Mouse (Mus musculus) gastrocnemius, adult 18-20 months (tissue): ENCODE measurements at regions not wholly inside any gene's neighbourhood (a gene's known extent, or its start where the extent isn't known, plus 50 kb on each side); places are given as distances from the start of the nearest gene placed in this dataset.

Experiments used
- DNase-seq: peaks from one replicate; pipeline ENCODE4 v3.0.0; 2021; ENCODE audit warnings: low spot score

GRCm38 (mm10) chr1:23602710-23603291 lies 158.8 kb upstream of the B3gat2 start:
- DNase-seq = no peak

- DNase-seq = no peak
Observed at GRCm38 (mm10) chr1:23629366-23629765, 132.2 kb upstream of the B3gat2 start.

- DNase-seq = no peak
Observed at GRCm38 (mm10) chr1:23645093-23645492, 116.5 kb upstream of the B3gat2 start.

- no peak for DNase-seq
Observed at GRCm38 (mm10) chr1:23648875-23649506, 112.6 kb upstream of the B3gat2 start.

GRCm38 (mm10) chr1:23649886-23650285 lies 111.7 kb upstream of the B3gat2 start:
- DNase-seq = no peak

- no peak for DNase-seq
Observed at GRCm38 (mm10) chr1:23653628-23654027, 107.9 kb upstream of the B3gat2 start.

- no peak for DNase-seq
Observed at GRCm38 (mm10) chr1:23655768-23656167, 105.8 kb upstream of the B3gat2 start.

GRCm38 (mm10) chr1:23656302-23656701 lies 105.3 kb upstream of the B3gat2 start:
- DNase-seq = no peak

- DNase-seq = no peak
Observed at GRCm38 (mm10) chr1:23656718-23657117, 104.8 kb upstream of the B3gat2 start.

GRCm38 (mm10) chr1:23670514-23670913 lies 91.0 kb upstream of the B3gat2 start:
- DNase-seq = no peak

- DNase-seq = no peak
Observed at GRCm38 (mm10) chr1:23674357-23674756, 87.2 kb upstream of the B3gat2 start.

GRCm38 (mm10) chr1:23676301-23676700 lies 85.3 kb upstream of the B3gat2 start:
- DNase-seq = no peak

GRCm38 (mm10) chr1:23689398-23689797 lies 72.2 kb upstream of the B3gat2 start:
- DNase-seq = no peak

GRCm38 (mm10) chr1:23705489-23705888 lies 56.1 kb upstream of the B3gat2 start:
- DNase-seq = peak; percentile 5

GRCm38 (mm10) chr1:23706450-23706849 lies 55.1 kb upstream of the B3gat2 start:
- no peak for DNase-seq
